Mouse (Mus musculus): ENCODE results near the gene Defa36. TPM values are rescaled to one million over a fixed set of nuclear protein-coding genes. Genes with fewer than 3 reads are reported as not detected.
"Not testable (repeated sequence)": the region's sequence is repeated elsewhere in the genome, so short reads cannot be mapped to it uniquely, and the experiment has no call there.

Defa36 gene
- polyA plus RNA-seq (2015; fragmentation: Nextera tagmentation; extraction: Ambion mirVana): not detected in 2 replicates

GRCm38 (mm10) chr8:21427111-21427510, at the start of gene Defa36:
TSS of gene Defa36 (plus strand) at chr8:21427411.
- not testable (repeated sequence) for H3K4me1 ChIP-seq (replicated peaks); H3K4me2 ChIP-seq; H3K27ac ChIP-seq; ATAC-seq (ENCODE audit: low FRiP score); H3K4me3 ChIP-seq; H3K9ac ChIP-seq; H3K36me3 ChIP-seq; H3K9me3 ChIP-seq; H3K27me3 ChIP-seq
- WGBS: no CpG with 5 or more reads among the region's 1 CpGs

GRCm38 (mm10) chr8:21378215-21378614, 49.0 kb upstream of the Defa36 start, which contains the start of gene Defa2:
TSS of gene Defa2 (plus strand) at chr8:21378515.
- not testable (repeated sequence) for H3K36me3 ChIP-seq; H3K9ac ChIP-seq; H3K4me3 ChIP-seq; ATAC-seq (ENCODE audit: low FRiP score); H3K4me2 ChIP-seq; H3K27ac ChIP-seq; H3K27me3 ChIP-seq; H3K9me3 ChIP-seq; H3K4me1 ChIP-seq (replicated peaks)
- no CpG with 5 or more reads among the region's 2 CpGs for WGBS

GRCm38 (mm10) chr8:21391511-21391910, 35.7 kb upstream of the Defa36 start, which contains the start of gene Defa33:
TSS of gene Defa33 (plus strand) at chr8:21391811.
- WGBS: no CpG with 5 or more reads among the region's 2 CpGs

GRCm38 (mm10) chr8:21456460-21456859, 29.2 kb downstream of the Defa36 start, which contains the start of gene Gm7849:
TSS of gene Gm7849 (minus strand) at chr8:21456560.
- not testable (repeated sequence) for H3K36me3 ChIP-seq; H3K27ac ChIP-seq; H3K27me3 ChIP-seq; H3K4me2 ChIP-seq; H3K4me3 ChIP-seq; H3K9me3 ChIP-seq; H3K9ac ChIP-seq; ATAC-seq (ENCODE audit: low FRiP score); H3K4me1 ChIP-seq (replicated peaks)
- no CpG with 5 or more reads among the region's 1 CpGs for WGBS

More at GRCm38 (mm10) chr8:21391511-21391910, 35.7 kb upstream of the Defa36 start, which contains the start of gene Defa33:
- H3K9me3 ChIP-seq; H3K4me1 ChIP-seq (replicated peaks); H3K27ac ChIP-seq; H3K9ac ChIP-seq; H3K36me3 ChIP-seq; ATAC-seq (ENCODE audit: low FRiP score); H3K4me3 ChIP-seq; H3K4me2 ChIP-seq; H3K27me3 ChIP-seq: not testable (repeated sequence)

Other genes starting within 250 kb of the Defa36 start
- not detected in 2 replicates for gene Defa31, start 235.8 kb upstream of the Defa36 start, polyA plus RNA-seq (2015; fragmentation: Nextera tagmentation; extraction: Ambion mirVana)
- gene Gm15293, start 225.8 kb upstream of the Defa36 start, polyA plus RNA-seq (2015; fragmentation: Nextera tagmentation; extraction: Ambion mirVana): not detected in 2 replicates
- not detected in 2 replicates for gene Gm15292, start 177.7 kb upstream of the Defa36 start, polyA plus RNA-seq (2015; fragmentation: Nextera tagmentation; extraction: Ambion mirVana)
- not detected in 2 replicates for gene Defa27, start 111.9 kb upstream of the Defa36 start, polyA plus RNA-seq (2015; fragmentation: Nextera tagmentation; extraction: Ambion mirVana)
- not detected in 2 replicates for gene Defa29, start 100.4 kb upstream of the Defa36 start, polyA plus RNA-seq (2015; fragmentation: Nextera tagmentation; extraction: Ambion mirVana)
- not detected in 2 replicates for gene Defa2, start 48.9 kb upstream of the Defa36 start, polyA plus RNA-seq (2015; fragmentation: Nextera tagmentation; extraction: Ambion mirVana)
- not detected in 2 replicates for gene Defa33, start 35.6 kb upstream of the Defa36 start, polyA plus RNA-seq (2015; fragmentation: Nextera tagmentation; extraction: Ambion mirVana)
- not detected in 2 replicates for gene Gm7849, start 29.1 kb downstream of the Defa36 start, polyA plus RNA-seq (2015; fragmentation: Nextera tagmentation; extraction: Ambion mirVana)
- gene Defa20, start 81.8 kb downstream of the Defa36 start, polyA plus RNA-seq (2015; fragmentation: Nextera tagmentation; extraction: Ambion mirVana): not detected in 2 replicates
- gene Defa32, start 101.6 kb downstream of the Defa36 start, polyA plus RNA-seq (2015; fragmentation: Nextera tagmentation; extraction: Ambion mirVana): not detected in 2 replicates
- not detected in 2 replicates for gene Defa37, start 138.0 kb downstream of the Defa36 start, polyA plus RNA-seq (2015; fragmentation: Nextera tagmentation; extraction: Ambion mirVana)
- gene Defa28, start 155.6 kb downstream of the Defa36 start, polyA plus RNA-seq (2015; fragmentation: Nextera tagmentation; extraction: Ambion mirVana): not detected in 2 replicates
- not detected in 2 replicates for gene Gm7861, start 167.1 kb downstream of the Defa36 start, polyA plus RNA-seq (2015; fragmentation: Nextera tagmentation; extraction: Ambion mirVana)
- not detected in 2 replicates for gene Defa26, start 190.8 kb downstream of the Defa36 start, polyA plus RNA-seq (2015; fragmentation: Nextera tagmentation; extraction: Ambion mirVana)
- gene Defa17, start 228.4 kb downstream of the Defa36 start, polyA plus RNA-seq (2015; fragmentation: Nextera tagmentation; extraction: Ambion mirVana): not detected in 2 replicates
- not detected in 2 replicates for gene Defa34, start 238.4 kb downstream of the Defa36 start, polyA plus RNA-seq (2015; fragmentation: Nextera tagmentation; extraction: Ambion mirVana)

Data from hindbrain, embryonic 13.5 days (tissue).